ENCODE assay signal across 11 mouse cellular contexts in genomic region chr10:84054551-84055336, GRCm38 (mm10).
DNase-seq lines count a peak whose midpoint lies in the region; ATAC-seq and TF ChIP-seq lines count a peak whose summit lies in the region.
"Had no signal": no experiment of that assay in that cellular context is flagged by ENCODE, and none has a peak within 500 bp of the region (broad histone marks: within the 10 kb centered on the region; RNA-seq: fewer than 3 reads in every experiment).

No protein-coding gene starts in this region.

- H3K4me2 ChIP-seq in midbrain, embryonic 14.5 days (ENCODE audit: low read length) = no peak overlapping the region
- H3K4me2 ChIP-seq in forebrain, postnatal 0 days (ENCODE audit: low read depth) = no peak overlapping the region
- H3K4me2 ChIP-seq in forebrain, embryonic 12.5 days = no peak overlapping the region
- H3K4me2 ChIP-seq: liver, embryonic 13.5 days had no signal

- no peaks in the 10 kb centered on the region for H3K9me3 ChIP-seq in midbrain, embryonic 10.5 days (replicated peaks)
- no peaks in the 10 kb centered on the region for H3K9me3 ChIP-seq in midbrain, embryonic 14.5 days (ENCODE audit: control insufficient read depth, low read length)
- no peaks in the 10 kb centered on the region for H3K9me3 ChIP-seq in forebrain, postnatal 0 days (ENCODE audit: low read length)
- no peaks in the 10 kb centered on the region for H3K9me3 ChIP-seq in forebrain, embryonic 12.5 days
- H3K9me3 ChIP-seq: liver, embryonic 13.5 days had no signal

- no peak overlapping the region for H3K4me3 ChIP-seq in midbrain, embryonic 10.5 days
- no peak overlapping the region for H3K4me3 ChIP-seq in midbrain, embryonic 14.5 days (replicated peaks; ENCODE audit: low read depth, low read length)
- no peak overlapping the region for H3K4me3 ChIP-seq in forebrain, postnatal 0 days (ENCODE audit: low read depth, low read length)
- H3K4me3 ChIP-seq in forebrain, embryonic 12.5 days (replicated peaks) = no peak overlapping the region
- H3K4me3 ChIP-seq: erythroblast, embryonic 14.5 days; liver, embryonic 13.5 days; myocyte had no signal

- TF ChIP-seq CTCF in forebrain, postnatal 0 days (IDR thresholded peaks at IDR 0.05; ENCODE audit: low read depth) = no peak

- no peak overlapping the region for H3K9ac ChIP-seq in midbrain, embryonic 14.5 days (replicated peaks; ENCODE audit: low read length)
- H3K9ac ChIP-seq in forebrain, postnatal 0 days = no peak overlapping the region
- H3K9ac ChIP-seq in forebrain, embryonic 12.5 days = no peak overlapping the region
- H3K9ac ChIP-seq: liver, embryonic 13.5 days had no signal

- ATAC-seq in frontal cortex, adult (ENCODE audit: low TSS enrichment) = peak; percentile 69; the same call in 1 of the 2 replicates
- no peak for ATAC-seq in midbrain, embryonic 14.5 days (ENCODE audit: low FRiP score, low TSS enrichment)
- ATAC-seq in forebrain, postnatal 0 days = no peak
- ATAC-seq in forebrain, embryonic 12.5 days (ENCODE audit: low FRiP score) = no peak

- WGBS in midbrain, embryonic 10.5 days = 85% methylated on average over 6 of the region's 6 CpGs
- WGBS in midbrain, embryonic 14.5 days = 66% methylated on average over 6 of the region's 6 CpGs
- WGBS in forebrain, postnatal 0 days = 56% methylated on average over 6 of the region's 6 CpGs
- WGBS in forebrain, embryonic 12.5 days = 76% methylated on average over 6 of the region's 6 CpGs

- peaks cover 28% of the 10 kb centered on the region for H3K4me1 ChIP-seq in midbrain, embryonic 10.5 days
- peaks cover under 1% of the 10 kb centered on the region; the same call in 1 of the 2 replicates for H3K4me1 ChIP-seq in midbrain, embryonic 14.5 days (ENCODE audit: control insufficient read depth, insufficient read depth, low read length)
- H3K4me1 ChIP-seq in forebrain, postnatal 0 days (ENCODE audit: insufficient read depth) = no peaks in the 10 kb centered on the region
- H3K4me1 ChIP-seq in forebrain, embryonic 12.5 days = peaks cover 11% of the 10 kb centered on the region

- no peaks in the 10 kb centered on the region for H3K27me3 ChIP-seq in midbrain, embryonic 10.5 days (ENCODE audit: low read depth, poor library complexity, severe bottlenecking)
- no peaks in the 10 kb centered on the region for H3K27me3 ChIP-seq in midbrain, embryonic 14.5 days (ENCODE audit: control insufficient read depth, insufficient read depth, low read length)
- no peaks in the 10 kb centered on the region for H3K27me3 ChIP-seq in forebrain, postnatal 0 days (ENCODE audit: insufficient read depth, low read length)
- H3K27me3 ChIP-seq in forebrain, embryonic 12.5 days = no peaks in the 10 kb centered on the region
- H3K27me3 ChIP-seq: liver, embryonic 13.5 days had no signal

- no peak for DNase-seq in frontal cortex, postnatal 10 days (ENCODE audit: low spot score in 2 of 2)
- DNase-seq in midbrain, embryonic 10.5 days (ENCODE audit: low spot score) = no peak
- no peak for DNase-seq in midbrain, embryonic 14.5 days
- peak; percentile 19 to 21 for DNase-seq in kidney, postnatal 36 days
- DNase-seq in right cerebral cortex, postnatal 36 days (ENCODE audit: low spot score in 2 of 2) = peak; percentile 16 to 32
- DNase-seq in forebrain, postnatal 0 days = no peak
- DNase-seq: liver, embryonic 13.5 days had no signal

- H3K27ac ChIP-seq in midbrain, embryonic 10.5 days (replicated peaks) = 0 out of 2 replicates have a peak overlapping the region, but pooled peaks have one; percentile 52
- H3K27ac ChIP-seq in midbrain, embryonic 14.5 days (replicated peaks; ENCODE audit: low read depth, low read length) = no peak overlapping the region
- H3K27ac ChIP-seq in forebrain, postnatal 0 days (ENCODE audit: low read depth, low read length) = no peak overlapping the region
- no peak overlapping the region for H3K27ac ChIP-seq in forebrain, embryonic 12.5 days
- H3K27ac ChIP-seq: liver, embryonic 13.5 days had no signal

- no peaks in the 10 kb centered on the region for H3K36me3 ChIP-seq in midbrain, embryonic 10.5 days
- no peaks in the 10 kb centered on the region for H3K36me3 ChIP-seq in midbrain, embryonic 14.5 days (ENCODE audit: control insufficient read depth, insufficient read depth, low read length)
- no peaks in the 10 kb centered on the region for H3K36me3 ChIP-seq in forebrain, postnatal 0 days (ENCODE audit: insufficient read depth)
- no peaks in the 10 kb centered on the region for H3K36me3 ChIP-seq in forebrain, embryonic 12.5 days (replicated peaks)
- H3K36me3 ChIP-seq: liver, embryonic 13.5 days had no signal

Comparison
In these comparisons a context has a peak if more than half of its experiments do, and no peak if none do; other contexts are left out.
1. DNase-seq: peak in kidney, postnatal 36 days (2 of 2) and right cerebral cortex, postnatal 36 days (2 of 2); none in frontal cortex, postnatal 10 days (0 of 2), midbrain, embryonic 10.5 days (single experiment), midbrain, embryonic 14.5 days (single experiment) and forebrain, postnatal 0 days (single experiment).